Mouse (Mus musculus) liver, embryonic 14.5 days (tissue): ENCODE data around the gene Ccdc188.

Experiments
- CTCF ChIP-seq: IDR thresholded peaks from 2 replicates; pipeline ENCODE4 v1.5.1; 2016; ENCODE audit warnings: antibody characterized with exemption, low read depth, control low read depth
- EP300 ChIP-seq: IDR thresholded peaks from 2 replicates; pipeline ENCODE4 v1.6.1; 2016; ENCODE audit warnings: antibody characterized with exemption, low read depth

- TF ChIP-seq EP300 (no peak), CTCF (no peak)
Measured at GRCm38 (mm10) chr16:18258221-18258620, 40.5 kb downstream of the Ccdc188 start, which contains the start of gene Gm49776.
